Comparison of ENCODE assay signal across 25 mouse cellular contexts in the genomic region with DNA sequence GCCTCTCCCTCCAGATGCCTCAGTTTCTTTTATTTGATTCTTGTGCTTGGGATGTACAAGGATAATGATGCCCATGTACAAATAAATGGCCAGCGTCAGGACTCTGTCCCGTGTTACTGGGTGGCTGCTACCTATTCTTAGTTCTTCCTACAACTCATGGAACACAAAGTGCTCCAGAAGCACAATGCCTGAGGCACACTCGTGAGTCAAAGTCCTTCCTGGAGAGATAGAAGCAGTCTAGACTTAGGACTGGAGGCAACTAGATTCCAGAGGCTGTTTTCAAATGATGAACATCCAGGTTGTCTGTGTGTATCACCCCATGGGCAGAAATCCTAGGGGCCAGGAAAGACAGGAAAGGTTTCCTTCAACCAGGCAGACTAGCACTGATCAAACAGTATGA. TPM values are rescaled to one million over a fixed set of nuclear protein-coding genes. Genes with fewer than 3 reads are reported as not detected.
DNase-seq lines count a peak whose midpoint lies in the region; ATAC-seq and TF ChIP-seq lines count a peak whose summit lies in the region.
"Had no signal": no experiment of that assay in that cellular context is flagged by ENCODE, and none has a peak within 500 bp of the region (broad histone marks: within the 10 kb centered on the region; RNA-seq: fewer than 3 reads in every experiment).

No protein-coding gene starts in this region.

- TF ChIP-seq CTCF in kidney, adult 2 months (conservative IDR thresholded peaks at IDR 0.05; ENCODE audit: insufficient read depth, insufficient read length, low read depth, low read length): no peak
- no peak for TF ChIP-seq CTCF in midbrain, postnatal 0 days (IDR thresholded peaks at IDR 0.05)

- no peak for TF ChIP-seq POLR2A in kidney, adult 2 months (IDR thresholded peaks at IDR 0.05; ENCODE audit: low read depth, low read length)

- H3K4me3 ChIP-seq in kidney, adult 2 months (ENCODE audit: insufficient read depth, low read depth, low read length): no peak overlapping the region
- no peak overlapping the region for H3K4me3 ChIP-seq in midbrain, embryonic 10.5 days
- no peak overlapping the region for H3K4me3 ChIP-seq in midbrain, postnatal 0 days (ENCODE audit: low read depth, low read length)
- H3K4me3 ChIP-seq: embryonic facial prominence, embryonic 10.5 days; embryonic facial prominence, embryonic 12.5 days; forebrain, embryonic 13.5 days; forebrain, embryonic 15.5 days had no signal

- intact Hi-C loops in heart, postnatal 25 days (cut with DNase I): no loop called here

- DNase-seq in heart, adult 11 months: peak; percentile 70
- DNase-seq in heart, postnatal 25 days (ENCODE audit: low spot score): no peak
- DNase-seq in kidney, adult 2 months: peak; percentile 55
- DNase-seq in kidney, adult 11 months: no peak
- DNase-seq in midbrain, embryonic 10.5 days (ENCODE audit: low spot score): no peak
- no peak for DNase-seq in midbrain, postnatal 0 days (ENCODE audit: low spot score)
- DNase-seq: adrenal gland, adult 8-10 months; adrenal gland, postnatal 14 days; adrenal gland, postnatal 36 days; B cell, adult 2 months; cerebellum, adult 11-12 months; cerebellum, adult 2 months; cerebellum, adult 9-10 months; cerebellum, postnatal 10 days; cerebellum, postnatal 25 days had no signal

- H3K36me3 ChIP-seq in kidney, adult 2 months (ENCODE audit: control insufficient read depth, insufficient read depth, low read length): no peaks in the 10 kb centered on the region
- no peaks in the 10 kb centered on the region for H3K36me3 ChIP-seq in midbrain, embryonic 10.5 days
- peaks cover 13% of the 10 kb centered on the region; the same call in 1 of the 2 replicates for H3K36me3 ChIP-seq in midbrain, postnatal 0 days (ENCODE audit: insufficient read depth, low read length)
- H3K36me3 ChIP-seq: embryonic facial prominence, embryonic 10.5 days; embryonic facial prominence, embryonic 12.5 days; forebrain, embryonic 15.5 days; G1E had no signal

- no peak overlapping the region for H3K9ac ChIP-seq in midbrain, postnatal 0 days (replicated peaks; ENCODE audit: low read length, poor library complexity, severe bottlenecking)
- H3K9ac ChIP-seq: embryonic facial prominence, embryonic 12.5 days; forebrain, embryonic 13.5 days; forebrain, embryonic 15.5 days had no signal

- H3K4me1 ChIP-seq in kidney, adult 2 months (ENCODE audit: control insufficient read depth, insufficient read depth, low read length): peaks cover 32% of the 10 kb centered on the region
- H3K4me1 ChIP-seq in midbrain, embryonic 10.5 days: peaks cover 22% of the 10 kb centered on the region
- H3K4me1 ChIP-seq in midbrain, postnatal 0 days (ENCODE audit: insufficient read depth, low read length): no peaks in the 10 kb centered on the region
- H3K4me1 ChIP-seq: forebrain, embryonic 15.5 days had no signal

- no peak overlapping the region for H3K4me2 ChIP-seq in midbrain, postnatal 0 days (ENCODE audit: low read depth, low read length, poor library complexity, severe bottlenecking)
- H3K4me2 ChIP-seq: embryonic facial prominence, embryonic 12.5 days; forebrain, embryonic 13.5 days; forebrain, embryonic 15.5 days had no signal

- H3K27me3 ChIP-seq in kidney, adult 2 months (replicated peaks; ENCODE audit: control insufficient read depth, insufficient read depth, low read length): no peaks in the 10 kb centered on the region
- H3K27me3 ChIP-seq in midbrain, embryonic 10.5 days (ENCODE audit: low read depth, poor library complexity, severe bottlenecking): no peaks in the 10 kb centered on the region
- H3K27me3 ChIP-seq in midbrain, postnatal 0 days (ENCODE audit: insufficient read depth, low read length): no peaks in the 10 kb centered on the region
- H3K27me3 ChIP-seq: CH12.LX; embryonic facial prominence, embryonic 12.5 days; forebrain, embryonic 13.5 days; forebrain, embryonic 15.5 days; Patski had no signal

- no peak for ATAC-seq in midbrain, postnatal 0 days (ENCODE audit: low FRiP score)
- ATAC-seq: activated CD4-positive, CD25-positive, alpha-beta regulatory T cell, adult 4 months; CD4-positive, CD25-positive, alpha-beta regulatory T cell, adult 4 months; forebrain, embryonic 13.5 days; forebrain, embryonic 15.5 days; Patski had no signal

- peaks cover 5% of the 10 kb centered on the region; the same call in 1 of the 2 replicates for H3K9me3 ChIP-seq in midbrain, embryonic 10.5 days (replicated peaks)
- H3K9me3 ChIP-seq in midbrain, postnatal 0 days (ENCODE audit: low read length): 0 out of 2 replicates have a peak, but pooled peaks cover 5% of the 10 kb centered on the region
- H3K9me3 ChIP-seq: embryonic facial prominence, embryonic 12.5 days; forebrain, embryonic 15.5 days had no signal

- no peak overlapping the region for H3K27ac ChIP-seq in kidney, adult 2 months (ENCODE audit: insufficient read depth, low read depth, low read length)
- H3K27ac ChIP-seq in midbrain, embryonic 10.5 days (replicated peaks): peak overlapping the region; percentile 52; the same call in 1 of the 2 replicates
- H3K27ac ChIP-seq in midbrain, postnatal 0 days (ENCODE audit: low read depth, low read length): no peak overlapping the region
- H3K27ac ChIP-seq: embryonic facial prominence, embryonic 12.5 days; forebrain, embryonic 13.5 days; forebrain, embryonic 15.5 days had no signal

- 58% methylated on average over 3 of the region's 3 CpGs for WGBS in kidney, adult 2 months
- WGBS in midbrain, embryonic 10.5 days: 83% methylated on average over 3 of the region's 3 CpGs
- WGBS in midbrain, postnatal 0 days: 88% methylated on average over 3 of the region's 3 CpGs

RNA-seq across cellular contexts. Expression of a gene that starts 49.0 kb away (rescaled TPM):
- 10 to 100 TPM; 12.3 to 15.4 TPM for total RNA-seq in heart, postnatal 25 days (2021)
- polyA plus RNA-seq in kidney, adult 2 months (2012; rRNA removed): 81.5 and 81.6 TPM in 2 replicates
- polyA plus RNA-seq in midbrain, embryonic 10.5 days (2016; fragmentation: Nextera tagmentation; extraction: Ambion mirVana): 16.2 and 16.9 TPM in 2 replicates
- 16.6 and 19.6 TPM in 2 replicates for total RNA-seq in midbrain, postnatal 0 days (2014; rRNA removed)
- polyA plus RNA-seq in midbrain, postnatal 0 days (2015; fragmentation: Nextera tagmentation; extraction: Ambion mirVana): 26.1 and 29.6 TPM in 2 replicates

RNA-seq across cellular contexts. Expression of a gene that starts 59.1 kb away (rescaled TPM):
- total RNA-seq in heart, postnatal 25 days (2021): not detected
- 0.08 and 0.11 TPM in 2 replicates for polyA plus RNA-seq in kidney, adult 2 months (2012; rRNA removed)
- 0.04 TPM in 1 of 2 replicates, not detected in the other for polyA plus RNA-seq in midbrain, embryonic 10.5 days (2016; fragmentation: Nextera tagmentation; extraction: Ambion mirVana)
- total RNA-seq in midbrain, postnatal 0 days (2014; rRNA removed): 0.33 TPM in 2 replicates
- 0.11 and 0.15 TPM in 2 replicates for polyA plus RNA-seq in midbrain, postnatal 0 days (2015; fragmentation: Nextera tagmentation; extraction: Ambion mirVana)
- total RNA-seq: CH12.LX, G1E had no signal
- polyA plus RNA-seq: CD4-positive, CD25-positive, alpha-beta regulatory T cell, adult 4 months; embryonic facial prominence, embryonic 10.5 days; embryonic facial prominence, embryonic 12.5 days; forebrain, embryonic 11.5 days; forebrain, embryonic 13.5 days; forebrain, embryonic 15.5 days; G1E had no signal

Comparison
In these comparisons a context has a peak if more than half of its experiments do, and no peak if none do; other contexts are left out.
1. DNase-seq: peak in heart, adult 11 months (single experiment) and kidney, adult 2 months (single experiment); none in heart, postnatal 25 days (single experiment), kidney, adult 11 months (single experiment), midbrain, embryonic 10.5 days (single experiment) and midbrain, postnatal 0 days (single experiment).